Mouse (Mus musculus) limb, embryonic 13.5 days (tissue): ENCODE results near the gene Bok. TPM values are rescaled to one million over a fixed set of nuclear protein-coding genes. Genes with fewer than 3 reads are reported as not detected.
"Not testable (repeated sequence)": the region's sequence is repeated elsewhere in the genome, so short reads cannot be mapped to it uniquely, and the experiment has no call there.

Source experiments
- ATAC-seq: fragments of 200-750 bp; cut with Nextera tagmentation; 2 replicates; pipeline ENCODE4 v1.8.0; 2017; ENCODE audit warnings: low read depth, moderate number of reproducible peaks, moderate TSS enrichment; ENCODE audit not compliant: low FRiP score
- H3K27ac ChIP-seq: fragments of 300-500 bp; sonication (generic); 2 replicates; pipeline ENCODE4 v1.5.1; 2015; ENCODE audit warnings: inconsistent platforms, mild to moderate bottlenecking, moderate library complexity
- H3K27me3 ChIP-seq: fragments of 300-500 bp; sonication (generic); 2 replicates; pipeline ENCODE4 v1.6.1; 2015; ENCODE audit warnings: mild to moderate bottlenecking, inconsistent platforms
- H3K36me3 ChIP-seq: fragments of 300-500 bp; sonication (generic); 2 replicates; pipeline ENCODE4 v1.6.1; 2015; ENCODE audit warnings: inconsistent platforms, mild to moderate bottlenecking, moderate library complexity
- H3K4me1 ChIP-seq: fragments of 300-500 bp; sonication (generic); 2 replicates; pipeline ENCODE4 v1.6.1; 2015; ENCODE audit warnings: inconsistent platforms
- H3K4me2 ChIP-seq: fragments of 300-500 bp; sonication (generic); replicated peaks from 2 replicates; pipeline ENCODE4 v1.6.1; 2015; ENCODE audit warnings: inconsistent platforms, mild to moderate bottlenecking, moderate library complexity
- H3K4me3 ChIP-seq: fragments of 300-500 bp; sonication (generic); 2 replicates; pipeline ENCODE4 v1.5.1; 2015; ENCODE audit warnings: moderate library complexity, mild to moderate bottlenecking, inconsistent platforms
- H3K9ac ChIP-seq: fragments of 300-500 bp; sonication (generic); 2 replicates; pipeline ENCODE4 v1.6.1; 2015; ENCODE audit warnings: mild to moderate bottlenecking, inconsistent platforms
- H3K9me3 ChIP-seq: fragments of 300-500 bp; sonication (generic); 2 replicates; pipeline ENCODE4 v1.6.1; 2016; ENCODE audit warnings: inconsistent platforms
- WGBS: fragments of 180-500 bp; shearing (Covaris S2); methylation state at CpG from one replicate; pipeline ENCODE4 v1.1.7; 2015; 5-methylcytosine and 5-hydroxymethylcytosine counted together
- polyA plus RNA-seq: library from polyadenylated mRNA; unstranded; fragments of >200 nt; fragmentation: Nextera tagmentation; extraction: Ambion mirVana; gene quantifications from 2 replicates; pipeline ENCODE4 v1.2.1, GENCODE M21; 2015

The Bok gene
- polyA plus RNA-seq: 25.5 and 26.5 TPM in 2 replicates

DNA sequence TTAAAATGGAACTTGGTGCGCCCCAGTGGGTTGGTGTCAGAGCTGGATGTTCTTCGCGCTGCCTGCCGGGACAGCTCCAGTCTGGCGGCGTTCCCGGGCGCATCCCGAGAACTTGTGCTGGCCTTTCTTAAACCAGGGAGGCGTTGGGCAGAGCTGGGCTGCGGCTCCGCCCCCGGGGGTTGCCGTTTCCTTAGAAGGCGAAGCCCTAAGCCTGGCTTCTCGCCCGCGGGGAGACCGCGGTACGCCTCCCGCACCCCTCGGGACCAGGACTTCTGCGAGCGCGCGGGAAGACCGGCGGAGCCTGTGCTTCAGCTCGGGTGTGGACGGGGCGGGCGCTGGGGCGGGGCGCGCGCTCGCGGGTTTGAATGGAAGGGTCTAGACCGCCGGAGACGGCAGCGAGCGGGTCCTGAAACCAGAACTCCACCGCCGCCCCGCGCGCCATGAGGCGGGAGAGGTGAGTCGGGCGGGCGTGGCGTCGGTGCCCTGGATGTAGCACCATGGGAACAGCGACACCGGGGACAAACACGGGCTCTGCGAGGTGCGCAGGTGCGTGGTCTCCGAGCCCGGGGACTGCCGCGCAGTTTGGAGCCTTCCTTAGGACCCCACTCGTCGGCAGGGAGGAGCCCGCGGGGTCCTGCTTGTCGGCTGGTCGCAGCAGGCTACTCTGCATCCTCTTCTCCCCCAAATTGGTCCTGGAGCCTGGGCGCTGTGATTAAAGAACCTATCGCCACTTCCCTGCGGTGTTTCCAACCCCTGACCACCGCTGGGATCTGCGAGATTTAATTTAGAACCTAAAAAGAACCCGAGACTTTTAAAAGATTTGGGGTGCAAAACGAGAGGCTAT, at the start of gene Bok:
Bok (plus strand) TSS at position 260 of the 844 bp plus-strand sequence.
- Histone ChIP-seq H3K4me1 (peaks cover 12% of the 10 kb centered on the region; the same call in 1 of the 2 replicates), H3K4me2 (peak within 1 kb of the TSS; percentile 96), H3K4me3 (peak within 1 kb of the TSS; percentile 61), H3K36me3 (no peaks in the 10 kb centered on the region), H3K27me3 (peaks cover 13% of the 10 kb centered on the region), H3K27ac (no peak within 1 kb of the TSS), H3K9me3 (no peaks in the 10 kb centered on the region; the same call in 1 of the 2 replicates), H3K9ac (peak within 1 kb of the TSS; percentile 75)
- WGBS: under 1% methylated on average over 77 of the region's 78 CpGs
- peak; percentile 48; the same call in 1 of the 2 replicates for ATAC-seq

DNA sequence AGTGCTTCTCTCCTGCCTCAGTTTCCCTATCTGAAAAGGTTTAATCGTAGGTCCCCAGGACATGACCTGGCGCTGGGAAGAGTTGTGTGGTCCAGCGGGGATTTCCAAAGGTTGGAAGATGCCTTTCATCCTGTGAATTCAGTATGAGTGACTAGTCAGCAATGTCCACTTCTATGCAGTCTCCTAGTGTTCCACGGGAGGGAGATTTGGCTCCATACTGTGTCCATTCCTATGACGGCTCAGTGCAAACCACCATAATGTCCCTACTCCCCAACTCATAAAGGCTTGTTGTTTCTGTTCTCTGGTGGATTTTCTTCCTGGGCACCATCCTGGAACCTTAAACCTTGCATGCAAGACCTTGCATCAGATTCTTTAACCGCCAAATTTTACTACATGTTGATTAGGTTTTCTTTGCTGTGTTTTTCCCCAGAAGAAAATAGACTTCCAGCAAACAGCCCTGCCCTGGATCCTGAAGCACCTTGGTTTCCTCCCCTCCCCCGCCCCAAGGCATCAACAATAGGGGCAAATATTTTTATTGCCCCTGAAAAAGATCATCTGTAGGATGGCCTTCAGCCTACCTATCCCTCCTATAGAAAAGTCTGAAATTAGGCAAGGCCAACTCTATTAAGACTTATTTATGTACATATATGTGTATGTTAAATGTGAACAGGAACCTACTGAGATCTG, 49.1 kb upstream of the Bok start:
- peak overlapping the region; percentile 63; the same call in 1 of the 2 replicates for H3K27ac ChIP-seq
- H3K4me3 ChIP-seq: peak overlapping the region; percentile 98
- peak overlapping the region; percentile 61 for H3K9ac ChIP-seq
- peaks cover 12% of the 10 kb centered on the region for H3K36me3 ChIP-seq
- peaks cover 21% of the 10 kb centered on the region for H3K4me1 ChIP-seq
- peak overlapping the region; percentile 76 for H3K4me2 ChIP-seq
- no peaks in the 10 kb centered on the region for H3K9me3 ChIP-seq
- H3K27me3 ChIP-seq: no peaks in the 10 kb centered on the region
- WGBS: 31% methylated on average over 7 of the region's 7 CpGs
- peak; percentile 12; the same call in 1 of the 2 replicates for ATAC-seq

DNA sequence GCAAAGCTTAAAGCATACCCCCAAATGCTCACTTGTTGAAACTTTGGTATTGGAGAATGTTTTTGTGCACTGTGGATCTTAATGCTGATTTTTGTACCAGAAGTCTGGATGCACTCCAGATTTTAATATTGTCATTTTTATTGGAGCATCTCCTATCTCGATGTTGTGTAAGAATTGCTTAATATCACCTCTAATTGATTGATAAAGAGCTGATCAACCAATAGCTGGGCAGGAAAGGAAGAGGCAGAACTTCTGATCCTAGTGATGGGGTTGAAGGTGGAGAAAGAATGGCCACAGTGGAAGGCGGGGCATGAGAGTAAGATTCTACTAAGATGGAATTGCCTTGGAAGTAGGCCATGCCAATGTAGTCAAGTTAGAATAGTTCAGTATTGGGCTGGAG, 43.5 kb upstream of the Bok start:
- Histone ChIP-seq H3K4me3 (no peak overlapping the region), H3K27ac (no peak overlapping the region), H3K9ac (no peak overlapping the region), H3K27me3 (no peaks in the 10 kb centered on the region), H3K4me1 (no peaks in the 10 kb centered on the region), H3K4me2 (no peak overlapping the region), H3K9me3 (no peaks in the 10 kb centered on the region), H3K36me3 (no peaks in the 10 kb centered on the region)
- WGBS: 87% methylated on average over 2 of the region's 2 CpGs
- no peak for ATAC-seq

DNA sequence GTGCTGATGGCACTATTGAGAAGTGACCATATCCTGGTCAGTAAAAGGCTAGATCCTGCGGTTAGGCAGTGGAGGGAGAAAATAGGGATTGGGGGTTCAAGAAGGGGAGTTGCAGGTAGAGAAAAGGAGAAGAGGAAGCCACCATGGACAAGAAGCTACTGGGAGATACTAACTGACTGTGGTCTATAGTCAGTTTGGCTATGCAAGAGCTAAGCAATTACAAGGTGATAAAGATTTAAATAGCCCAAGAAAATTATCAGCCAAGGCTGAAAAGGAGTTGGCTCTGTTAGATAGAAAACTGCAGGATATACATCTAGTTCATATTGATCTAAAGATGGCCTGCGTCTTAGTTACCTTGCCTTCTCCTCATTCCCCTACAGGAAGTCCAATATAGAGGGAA, 42.8 kb upstream of the Bok start:
- H3K4me2 ChIP-seq: no peak overlapping the region
- H3K36me3 ChIP-seq: no peaks in the 10 kb centered on the region
- H3K4me1 ChIP-seq: no peaks in the 10 kb centered on the region
- no peaks in the 10 kb centered on the region for H3K9me3 ChIP-seq
- H3K27me3 ChIP-seq: no peaks in the 10 kb centered on the region
- no peak for ATAC-seq
- 92% methylated on average over 2 of the region's 2 CpGs for WGBS
- no peak overlapping the region for H3K27ac ChIP-seq
- no peak overlapping the region for H3K9ac ChIP-seq
- H3K4me3 ChIP-seq: no peak overlapping the region

DNA sequence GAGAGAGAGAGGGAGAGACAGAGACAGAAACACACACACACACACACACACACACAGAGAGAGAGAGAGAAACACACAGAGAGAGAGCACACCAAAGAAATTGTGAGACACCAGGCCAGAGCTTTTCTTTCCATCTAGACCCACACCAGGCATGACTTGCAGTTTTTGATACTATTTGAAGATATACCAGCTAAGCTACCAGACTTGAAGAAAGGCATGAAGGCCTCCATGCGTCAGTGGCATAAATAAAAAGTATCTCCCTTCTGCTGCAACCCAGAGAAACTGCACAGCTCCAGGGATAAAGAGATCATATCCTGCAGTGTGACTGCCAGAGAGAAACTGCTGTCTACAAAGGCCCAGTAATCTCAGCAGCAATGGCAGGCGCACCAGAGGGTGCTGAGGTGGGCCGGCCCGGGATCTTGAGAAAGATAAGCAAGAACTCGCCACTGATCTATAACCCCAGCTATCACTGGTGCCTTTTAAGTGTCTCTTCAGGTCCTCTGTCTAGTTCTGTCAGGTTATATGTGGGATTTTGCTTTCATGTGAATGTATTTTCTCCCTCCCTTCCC, 35.8 kb upstream of the Bok start:
- no peak overlapping the region for H3K4me3 ChIP-seq
- no peak overlapping the region for H3K9ac ChIP-seq
- H3K9me3 ChIP-seq: no peaks in the 10 kb centered on the region
- H3K27ac ChIP-seq: no peak overlapping the region
- 75% methylated on average over 5 of the region's 5 CpGs for WGBS
- no peak overlapping the region for H3K4me2 ChIP-seq
- H3K4me1 ChIP-seq: no peaks in the 10 kb centered on the region
- no peaks in the 10 kb centered on the region for H3K27me3 ChIP-seq
- ATAC-seq: no peak
- H3K36me3 ChIP-seq: no peaks in the 10 kb centered on the region

DNA sequence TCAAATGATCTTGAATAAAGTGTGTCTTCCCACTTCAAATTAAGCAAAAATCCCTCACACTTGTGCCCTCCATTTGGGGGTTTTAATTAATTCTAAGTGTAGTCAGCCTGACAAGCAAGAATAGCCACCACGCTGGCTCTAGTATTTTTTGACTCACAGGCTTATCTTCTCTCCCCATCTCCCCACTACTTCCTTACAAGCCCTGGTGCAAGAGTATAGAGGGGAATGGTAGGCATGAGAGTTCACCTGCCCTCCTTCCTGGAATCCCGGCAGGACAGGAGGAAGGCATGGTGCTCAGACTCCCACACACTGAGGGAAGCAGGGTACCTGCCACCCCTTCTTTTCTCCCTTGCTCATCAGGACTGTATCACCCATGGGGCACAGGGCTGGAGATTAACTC, 31.2 kb upstream of the Bok start:
- Histone ChIP-seq H3K27me3 (no peaks in the 10 kb centered on the region), H3K9ac (no peak overlapping the region), H3K4me3 (no peak overlapping the region), H3K4me2 (no peak overlapping the region), H3K9me3 (no peaks in the 10 kb centered on the region), H3K36me3 (no peaks in the 10 kb centered on the region), H3K27ac (no peak overlapping the region), H3K4me1 (no peaks in the 10 kb centered on the region)
- ATAC-seq: no peak
- 58% methylated on average over 2 of the region's 2 CpGs for WGBS

DNA sequence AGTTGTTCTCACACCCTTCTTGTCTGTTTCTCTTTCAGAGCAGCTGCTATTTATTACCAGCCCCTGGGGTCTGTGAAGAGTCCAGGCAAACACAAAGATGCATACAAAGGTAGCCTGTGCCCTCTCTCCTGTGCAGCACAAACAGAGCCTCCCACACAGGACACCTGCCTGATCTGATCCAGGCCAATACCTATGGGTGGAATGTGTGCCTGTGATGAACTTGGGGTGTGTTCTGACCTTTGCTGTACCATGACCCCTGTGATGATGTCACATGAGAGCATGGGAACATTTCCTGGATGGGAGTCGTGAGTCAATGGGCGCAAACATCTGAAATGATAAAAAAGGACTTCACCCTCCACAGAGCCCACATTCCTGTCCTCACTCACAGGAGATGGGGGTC, 30.7 kb upstream of the Bok start:
- Histone ChIP-seq H3K9me3 (no peaks in the 10 kb centered on the region), H3K9ac (no peak overlapping the region), H3K36me3 (no peaks in the 10 kb centered on the region), H3K27me3 (no peaks in the 10 kb centered on the region), H3K4me1 (no peaks in the 10 kb centered on the region), H3K4me2 (no peak overlapping the region), H3K27ac (no peak overlapping the region), H3K4me3 (no peak overlapping the region)
- 83% methylated on average over 2 of the region's 2 CpGs for WGBS
- ATAC-seq: no peak

DNA sequence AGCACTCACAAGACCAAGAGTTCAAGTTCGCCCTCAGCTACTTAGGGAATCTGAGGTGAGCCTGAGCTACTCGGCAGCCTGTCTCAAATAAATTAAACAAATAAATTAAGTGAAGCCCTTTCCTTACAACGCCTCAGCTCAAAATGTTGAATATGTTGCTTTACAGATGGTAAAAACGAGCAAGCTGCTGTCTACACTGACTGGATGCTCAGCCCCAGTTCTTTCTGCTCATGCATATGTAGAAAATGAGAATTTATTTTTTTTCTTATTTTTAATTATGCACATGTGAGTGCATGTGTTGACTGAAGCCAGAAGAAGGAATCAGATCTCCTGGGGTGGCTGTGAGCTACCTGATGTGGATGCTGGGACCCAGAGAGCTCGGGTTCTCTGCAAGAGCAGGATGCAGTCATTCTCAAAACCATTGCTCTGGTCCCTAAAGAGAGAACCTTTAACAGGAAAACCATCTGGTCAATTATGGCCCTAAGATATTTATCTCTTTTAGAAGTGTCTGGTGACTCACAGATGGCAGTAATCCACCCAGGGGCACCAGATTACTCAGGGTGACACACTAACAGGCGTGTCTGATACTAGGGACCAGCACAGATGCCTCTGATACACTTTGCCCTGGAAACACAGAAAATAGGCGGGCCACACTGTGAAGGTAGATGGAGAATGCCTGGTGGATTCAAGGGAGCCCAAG, 29.0 kb upstream of the Bok start:
- H3K9me3 ChIP-seq: peaks cover 6% of the 10 kb centered on the region; the same call in 1 of the 2 replicates

DNA sequence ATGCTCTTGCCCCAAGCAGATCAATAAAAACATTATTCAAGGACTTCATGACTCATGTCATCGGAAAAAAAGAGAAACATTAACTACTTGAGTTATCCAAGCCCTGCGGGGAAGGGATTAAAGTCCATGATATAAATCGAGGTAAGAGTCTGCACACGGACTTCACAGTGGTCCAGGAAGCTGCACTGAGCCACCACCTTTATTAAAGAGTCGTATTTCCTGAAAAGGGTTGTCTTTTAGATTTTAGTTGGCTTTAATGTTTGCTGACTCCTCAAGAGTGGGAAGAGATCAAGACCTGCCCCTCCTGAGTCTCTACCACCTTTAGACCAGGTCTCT, 28.5 kb upstream of the Bok start:
- Histone ChIP-seq H3K27ac (no peak overlapping the region), H3K4me3 (no peak overlapping the region)
- WGBS: 65% methylated on average over 5 of the region's 5 CpGs

More for the DNA sequence above, 29.0 kb upstream of the Bok start:
- H3K36me3 ChIP-seq: no peaks in the 10 kb centered on the region
- no peak for ATAC-seq
- 60% methylated on average over 7 of the region's 7 CpGs for WGBS
- no peak overlapping the region for H3K9ac ChIP-seq
- no peaks in the 10 kb centered on the region for H3K4me1 ChIP-seq
- no peak overlapping the region for H3K27ac ChIP-seq
- H3K4me3 ChIP-seq: no peak overlapping the region
- H3K4me2 ChIP-seq: no peak overlapping the region
- no peaks in the 10 kb centered on the region for H3K27me3 ChIP-seq

DNA sequence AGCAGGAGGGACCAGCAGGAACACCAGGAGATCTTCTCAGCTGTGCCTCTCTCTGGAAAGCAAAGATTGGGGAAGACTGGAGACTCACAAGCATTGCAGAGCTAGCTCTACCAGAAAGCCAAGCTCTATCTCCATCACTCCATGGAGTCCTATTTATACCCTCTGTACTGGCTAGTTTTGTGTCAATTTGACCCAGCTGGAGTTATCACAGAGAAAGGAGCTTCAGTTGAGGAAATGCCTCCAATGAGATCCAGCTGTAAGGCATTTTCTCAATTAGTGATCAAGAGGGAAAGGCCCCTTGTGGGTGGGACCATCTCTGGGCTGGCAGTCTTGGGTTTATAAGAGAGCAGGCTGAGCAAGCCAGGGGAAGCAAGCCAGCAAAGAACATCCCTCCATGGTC, 26.9 kb upstream of the Bok start, which contains the start of gene Stk25:
Stk25 (minus strand) TSS at position 101 of the 400 bp plus-strand sequence.
- ATAC-seq, H3K4me1 ChIP-seq, H3K27ac ChIP-seq: not testable (repeated sequence)

More for the DNA sequence above, 28.5 kb upstream of the Bok start:
- no peak for ATAC-seq
- Histone ChIP-seq H3K4me2 (no peak overlapping the region), H3K4me1 (no peaks in the 10 kb centered on the region), H3K9me3 (peaks cover 6% of the 10 kb centered on the region; the same call in 1 of the 2 replicates), H3K27me3 (no peaks in the 10 kb centered on the region), H3K36me3 (no peaks in the 10 kb centered on the region), H3K9ac (no peak overlapping the region)

DNA sequence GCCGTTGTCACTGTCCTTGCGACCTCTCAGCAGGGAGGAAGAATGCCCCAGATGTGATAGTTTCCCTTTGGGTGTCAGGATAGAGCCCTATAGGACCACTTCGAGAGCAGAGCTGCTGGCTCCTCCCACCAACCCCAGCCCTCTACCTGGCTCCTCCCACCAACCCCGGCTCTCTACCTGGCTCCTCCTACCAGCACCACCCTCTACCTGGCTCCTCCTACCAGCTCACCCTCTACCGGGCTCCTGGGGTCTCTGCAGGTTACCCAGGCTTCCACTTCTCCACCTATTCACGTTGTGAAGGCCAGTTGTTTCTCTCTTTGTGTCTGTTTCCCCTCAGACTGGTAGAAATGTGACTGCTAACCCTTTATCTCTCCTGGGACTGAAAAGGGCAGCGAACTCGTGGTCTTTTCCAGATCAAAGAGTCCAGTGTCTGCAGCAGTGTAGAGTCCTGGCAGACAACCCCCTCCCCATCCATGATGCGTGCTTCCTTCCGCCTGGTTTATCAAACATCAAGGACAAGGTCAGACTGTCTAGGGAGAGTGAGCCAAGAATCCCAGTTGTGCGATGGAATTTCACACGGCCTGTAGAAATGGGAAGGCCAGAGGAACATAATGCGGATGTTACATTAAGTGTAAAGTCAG, 17.6 kb upstream of the Bok start:
- Histone ChIP-seq H3K9ac (no peak overlapping the region), H3K27me3 (no peaks in the 10 kb centered on the region), H3K4me1 (peaks cover 10% of the 10 kb centered on the region), H3K36me3 (no peaks in the 10 kb centered on the region), H3K4me2 (no peak overlapping the region), H3K27ac (no peak overlapping the region), H3K4me3 (no peak overlapping the region), H3K9me3 (no peaks in the 10 kb centered on the region)
- no peak for ATAC-seq
- 35% methylated on average over 13 of the region's 13 CpGs for WGBS

More for the DNA sequence above, 26.9 kb upstream of the Bok start, which contains the start of gene Stk25:
- not testable (repeated sequence) for H3K9ac ChIP-seq, H3K9me3 ChIP-seq, H3K4me2 ChIP-seq, H3K4me3 ChIP-seq, H3K27me3 ChIP-seq, H3K36me3 ChIP-seq
